Mouse (Mus musculus): ENCODE results near the gene Arhgdia. TPM values are rescaled to one million over a fixed set of nuclear protein-coding genes. Genes with fewer than 3 reads are reported as not detected.

The Arhgdia gene
- polyA plus RNA-seq, 1 experiment from 2014 or later = 612 TPM

DNA sequence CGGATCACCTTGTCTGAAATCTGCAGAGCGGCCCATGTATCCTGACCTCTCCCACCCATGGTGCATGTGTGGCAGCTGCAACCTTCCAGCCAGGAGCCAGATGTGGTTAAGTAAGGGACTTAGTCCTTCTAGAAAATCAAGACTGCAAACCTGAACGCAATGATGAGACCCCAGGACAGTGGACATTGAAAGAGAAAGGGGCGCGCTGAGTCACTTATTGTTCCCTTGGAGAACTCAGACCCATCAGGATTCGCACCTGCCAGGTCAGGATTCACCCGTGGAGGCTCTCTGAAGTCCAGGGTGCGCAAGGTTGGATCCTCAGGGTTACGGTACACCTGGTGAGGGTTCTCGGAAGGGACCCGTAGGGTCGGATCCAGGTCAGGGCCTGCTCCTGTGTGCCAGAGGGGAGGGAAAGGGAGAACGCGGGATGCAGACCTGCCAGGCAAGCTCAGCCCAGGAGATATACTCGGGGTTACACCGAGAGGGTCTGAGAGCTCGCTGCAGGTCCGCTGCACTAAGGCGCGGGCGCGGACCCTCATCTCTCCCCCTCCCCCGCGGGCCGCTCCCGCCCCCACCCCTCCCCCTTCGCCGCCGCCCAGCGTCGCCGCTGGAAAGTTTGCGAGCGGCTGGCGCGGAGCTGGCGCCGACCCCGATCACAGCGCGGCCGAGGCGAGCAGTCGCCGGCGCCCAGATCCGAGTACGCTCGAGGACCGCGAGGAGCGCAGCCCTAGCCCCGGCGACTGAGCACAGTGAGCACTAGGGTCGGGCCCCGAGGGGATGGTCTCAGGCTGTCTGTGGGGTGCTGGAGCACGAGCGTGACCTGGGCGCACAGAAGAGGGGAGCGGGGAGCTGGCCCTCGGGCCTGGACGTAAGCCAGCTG lies 51.1 kb downstream of the Arhgdia start, which contains the start of gene Gcgr:
Gene Gcgr, plus strand, starts transcription at position 615 of the 880 bp plus-strand sequence.
- Histone ChIP-seq H3K36me3 (ENCODE audit: control insufficient read depth, insufficient read depth, low read length) (no peaks in the 10 kb centered on the region), H3K4me1 (ENCODE audit: control insufficient read depth, insufficient read depth, low read length) (0 out of 2 replicates have a peak, but pooled peaks cover 8% of the 10 kb centered on the region), H3K4me2 (replicated peaks; ENCODE audit: low read depth, low read length) (peak within 1 kb of the TSS; percentile 71), H3K27me3 (ENCODE audit: control insufficient read depth, insufficient read depth, low read length) (peaks cover 46% of the 10 kb centered on the region), H3K9ac (ENCODE audit: low read depth, low read length) (peak within 1 kb of the TSS; percentile 54), H3K9me3 (ENCODE audit: control insufficient read depth, low read length) (no peaks in the 10 kb centered on the region), H3K27ac (ENCODE audit: low read depth, low read length) (no peak within 1 kb of the TSS), H3K4me3 (ENCODE audit: low read length) (peak within 1 kb of the TSS; percentile 42)
- 0 out of 2 replicates have a peak, but pooled peaks have one; percentile 36 for ATAC-seq (ENCODE audit: low FRiP score, low TSS enrichment)
- 9% methylated on average over 47 of the region's 62 CpGs for WGBS

DNA sequence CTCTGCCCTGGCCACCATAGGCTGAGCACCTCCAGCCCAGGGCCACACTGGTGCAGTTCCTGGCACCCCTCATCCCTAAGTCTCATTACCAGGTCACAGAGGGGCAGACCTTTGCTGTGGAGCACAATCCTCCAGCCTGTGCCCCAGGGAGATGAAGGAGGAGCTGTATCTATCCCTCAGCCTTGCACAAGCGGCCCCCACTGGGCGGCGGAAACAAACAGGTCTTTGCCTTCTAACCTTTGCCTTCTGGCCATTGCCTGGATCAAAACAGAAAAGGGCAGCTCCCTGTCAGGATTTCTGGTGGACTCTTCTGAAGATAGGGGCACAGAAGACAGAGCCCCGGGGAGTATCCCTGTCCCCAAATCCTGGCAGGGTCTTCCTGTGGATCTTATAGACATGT lies 52.5 kb downstream of the Arhgdia start:
- no peaks in the 10 kb centered on the region for H3K9me3 ChIP-seq (ENCODE audit: control insufficient read depth, low read length)
- H3K36me3 ChIP-seq (ENCODE audit: control insufficient read depth, insufficient read depth, low read length) = no peaks in the 10 kb centered on the region
- H3K4me2 ChIP-seq (replicated peaks; ENCODE audit: low read depth, low read length) = no peak overlapping the region
- H3K9ac ChIP-seq (ENCODE audit: low read depth, low read length) = no peak overlapping the region
- H3K4me1 ChIP-seq (ENCODE audit: control insufficient read depth, insufficient read depth, low read length) = 0 out of 2 replicates have a peak, but pooled peaks cover 8% of the 10 kb centered on the region
- H3K4me3 ChIP-seq (ENCODE audit: low read length) = no peak overlapping the region
- WGBS = 60% methylated on average over 4 of the region's 4 CpGs
- ATAC-seq (ENCODE audit: low FRiP score, low TSS enrichment) = no peak
- peaks cover 46% of the 10 kb centered on the region for H3K27me3 ChIP-seq (ENCODE audit: control insufficient read depth, insufficient read depth, low read length)
- H3K27ac ChIP-seq (ENCODE audit: low read depth, low read length) = no peak overlapping the region

Small RNA genes within 50 kb of the gene (microRNA-seq; reads per million reads assigned to microRNA genes)
- not detected for gene Mir6936

Other genes with a start within 250 kb of the Arhgdia start
- 2,303 and 2,603 TPM in 2 replicates for gene Actg1, start 233.1 kb downstream of the Arhgdia start, polyA plus RNA-seq (2014; fragmentation: Nextera tagmentation; extraction: Ambion mirVana)
- 0.62 and 1.6 TPM in 2 replicates for gene Fscn2, start 220.1 kb downstream of the Arhgdia start, polyA plus RNA-seq (2014; fragmentation: Nextera tagmentation; extraction: Ambion mirVana)
- 32.1 and 40.3 TPM in 2 replicates for gene Faap100, start 202.9 kb downstream of the Arhgdia start, polyA plus RNA-seq (2014; fragmentation: Nextera tagmentation; extraction: Ambion mirVana)
- gene Nploc4, start 143.9 kb downstream of the Arhgdia start, polyA plus RNA-seq (2014; fragmentation: Nextera tagmentation; extraction: Ambion mirVana) = 25.0 and 45.4 TPM in 2 replicates
- gene Tspan10, start 139.0 kb downstream of the Arhgdia start, polyA plus RNA-seq (2014; fragmentation: Nextera tagmentation; extraction: Ambion mirVana) = not detected in 2 replicates
- gene Pde6g, start 128.1 kb downstream of the Arhgdia start, polyA plus RNA-seq (2014; fragmentation: Nextera tagmentation; extraction: Ambion mirVana) = 0.17 and 0.20 TPM in 2 replicates
- gene Oxld1, start 123.6 kb downstream of the Arhgdia start, polyA plus RNA-seq (2014; fragmentation: Nextera tagmentation; extraction: Ambion mirVana) = 14.8 and 18.2 TPM in 2 replicates
- gene Ccdc137, start 123.5 kb downstream of the Arhgdia start, polyA plus RNA-seq (2014; fragmentation: Nextera tagmentation; extraction: Ambion mirVana) = 27.4 and 32.8 TPM in 2 replicates
- gene Arl16, start 114.0 kb downstream of the Arhgdia start, polyA plus RNA-seq (2014; fragmentation: Nextera tagmentation; extraction: Ambion mirVana) = 46.4 and 51.5 TPM in 2 replicates
- 176 and 218 TPM in 2 replicates for gene Mrpl12, start 97.0 kb downstream of the Arhgdia start, polyA plus RNA-seq (2014; fragmentation: Nextera tagmentation; extraction: Ambion mirVana)
- 65.3 and 79.1 TPM in 2 replicates for gene Slc25a10, start 89.8 kb downstream of the Arhgdia start, polyA plus RNA-seq (2014; fragmentation: Nextera tagmentation; extraction: Ambion mirVana)
- 2.0 and 2.4 TPM in 2 replicates for gene Gcgr, start 50.9 kb downstream of the Arhgdia start, polyA plus RNA-seq (2014; fragmentation: Nextera tagmentation; extraction: Ambion mirVana)
- gene Mcrip1, start 31.9 kb downstream of the Arhgdia start, polyA plus RNA-seq (2014; fragmentation: Nextera tagmentation; extraction: Ambion mirVana) = 236 and 265 TPM in 2 replicates
- gene Ppp1r27, start 30.5 kb downstream of the Arhgdia start, polyA plus RNA-seq (2014; fragmentation: Nextera tagmentation; extraction: Ambion mirVana) = 0.58 and 0.89 TPM in 2 replicates
- 558 and 716 TPM in 2 replicates for gene P4hb, start 8.4 kb downstream of the Arhgdia start, polyA plus RNA-seq (2014; fragmentation: Nextera tagmentation; extraction: Ambion mirVana)
- 594 and 799 TPM in 2 replicates for gene Alyref, start 16.7 kb upstream of the Arhgdia start, polyA plus RNA-seq (2014; fragmentation: Nextera tagmentation; extraction: Ambion mirVana)
- 212 and 242 TPM in 2 replicates for gene Anapc11, start 16.8 kb upstream of the Arhgdia start, polyA plus RNA-seq (2014; fragmentation: Nextera tagmentation; extraction: Ambion mirVana)
- 14.8 and 19.5 TPM in 2 replicates for gene Npb, start 26.9 kb upstream of the Arhgdia start, polyA plus RNA-seq (2014; fragmentation: Nextera tagmentation; extraction: Ambion mirVana)
- gene Pcyt2, start 36.3 kb upstream of the Arhgdia start, polyA plus RNA-seq (2014; fragmentation: Nextera tagmentation; extraction: Ambion mirVana) = 82.7 and 83.5 TPM in 2 replicates
- gene Sirt7, start 43.6 kb upstream of the Arhgdia start, polyA plus RNA-seq (2014; fragmentation: Nextera tagmentation; extraction: Ambion mirVana) = 23.8 and 28.6 TPM in 2 replicates
- gene Mafg, start 52.0 kb upstream of the Arhgdia start, polyA plus RNA-seq (2014; fragmentation: Nextera tagmentation; extraction: Ambion mirVana) = 26.9 and 27.9 TPM in 2 replicates
- gene Pycr1, start 62.1 kb upstream of the Arhgdia start, polyA plus RNA-seq (2014; fragmentation: Nextera tagmentation; extraction: Ambion mirVana) = 19.9 and 21.8 TPM in 2 replicates
- not detected in 2 replicates for gene Myadml2, start 66.5 kb upstream of the Arhgdia start, polyA plus RNA-seq (2014; fragmentation: Nextera tagmentation; extraction: Ambion mirVana)
- gene Notum, start 79.6 kb upstream of the Arhgdia start, polyA plus RNA-seq (2014; fragmentation: Nextera tagmentation; extraction: Ambion mirVana) = 6.9 and 9.9 TPM in 2 replicates
- 107 and 124 TPM in 2 replicates for gene Aspscr1, start 91.3 kb upstream of the Arhgdia start, polyA plus RNA-seq (2014; fragmentation: Nextera tagmentation; extraction: Ambion mirVana)
- 157 and 195 TPM in 2 replicates for gene Cenpx, start 132.1 kb upstream of the Arhgdia start, polyA plus RNA-seq (2014; fragmentation: Nextera tagmentation; extraction: Ambion mirVana)
- 41.9 and 43.1 TPM in 2 replicates for gene Lrrc45, start 132.3 kb upstream of the Arhgdia start, polyA plus RNA-seq (2014; fragmentation: Nextera tagmentation; extraction: Ambion mirVana)
- 5.0 and 28.7 TPM in 2 replicates for gene Rac3, start 139.8 kb upstream of the Arhgdia start, polyA plus RNA-seq (2014; fragmentation: Nextera tagmentation; extraction: Ambion mirVana)
- gene Dcxr, start 145.7 kb upstream of the Arhgdia start, polyA plus RNA-seq (2014; fragmentation: Nextera tagmentation; extraction: Ambion mirVana) = 21.1 and 23.2 TPM in 2 replicates
- 0.47 TPM in 1 of 2 replicates, not detected in the other for gene Cbr2, start 150.5 kb upstream of the Arhgdia start, polyA plus RNA-seq (2014; fragmentation: Nextera tagmentation; extraction: Ambion mirVana)
- 5.2 and 7.9 TPM in 2 replicates for gene Hmga1b, start 181.2 kb upstream of the Arhgdia start, polyA plus RNA-seq (2014; fragmentation: Nextera tagmentation; extraction: Ambion mirVana)
- 19.3 and 26.2 TPM in 2 replicates for gene Rfng, start 202.6 kb upstream of the Arhgdia start, polyA plus RNA-seq (2014; fragmentation: Nextera tagmentation; extraction: Ambion mirVana)
- 213 and 239 TPM in 2 replicates for gene Gps1, start 202.6 kb upstream of the Arhgdia start, polyA plus RNA-seq (2014; fragmentation: Nextera tagmentation; extraction: Ambion mirVana)
- gene Dus1l, start 214.8 kb upstream of the Arhgdia start, polyA plus RNA-seq (2014; fragmentation: Nextera tagmentation; extraction: Ambion mirVana) = 58.2 and 80.3 TPM in 2 replicates
- 54.9 and 79.9 TPM in 2 replicates for gene Fasn, start 242.9 kb upstream of the Arhgdia start, polyA plus RNA-seq (2014; fragmentation: Nextera tagmentation; extraction: Ambion mirVana)

All from kidney, embryonic 14.5 days (tissue).